Mouse (Mus musculus): ENCODE measurements around the gene Celf2. TPM values are rescaled to one million over a fixed set of nuclear protein-coding genes. Genes with fewer than 3 reads are reported as not detected.

Gene Celf2
- polyA plus RNA-seq, 1 experiment = 17.4 TPM

DNA sequence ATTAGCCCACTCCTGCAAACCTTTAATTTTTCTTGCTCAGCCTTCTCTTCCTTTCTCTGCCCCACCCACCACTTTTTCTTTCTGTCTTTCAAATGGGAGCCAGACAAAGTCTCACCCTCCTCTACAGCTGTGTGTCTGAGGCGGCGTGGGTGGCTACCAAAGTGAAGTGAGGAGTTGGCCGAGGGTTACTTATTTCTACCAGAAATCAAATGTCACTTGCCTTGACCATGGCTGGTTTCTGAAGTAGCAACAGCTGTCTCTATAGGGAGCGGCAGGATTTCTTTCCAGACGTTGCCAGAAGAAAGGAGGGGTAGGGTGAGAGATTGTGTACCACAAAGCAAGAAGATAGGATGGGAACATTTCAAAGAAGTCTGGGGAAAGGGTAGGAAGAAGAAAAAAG lies 632.8 kb downstream of the Celf2 start:
- no peaks in the 10 kb centered on the region for H3K36me3 ChIP-seq (ENCODE audit: control insufficient read depth, insufficient read depth, low read length)
- no peak overlapping the region for H3K27ac ChIP-seq (ENCODE audit: control insufficient read depth, insufficient read depth, low read depth, low read length)
- peaks cover 2% of the 10 kb centered on the region; the same call in 1 of the 2 replicates for H3K4me1 ChIP-seq (ENCODE audit: control insufficient read depth, insufficient read depth, low read length)
- no peak for TF ChIP-seq POLR2A (IDR thresholded peaks at IDR 0.05; ENCODE audit: control insufficient read depth, low read depth, low read length)
- no peak for TF ChIP-seq CTCF (IDR thresholded peaks at IDR 0.05; ENCODE audit: control insufficient read depth, insufficient read depth, insufficient replicate concordance, low read depth, low read length)
- no peaks in the 10 kb centered on the region for H3K27me3 ChIP-seq (ENCODE audit: control insufficient read depth, insufficient read depth, low read length)
- no peak overlapping the region for H3K4me3 ChIP-seq (ENCODE audit: control insufficient read depth, low read depth, low read length)

DNA sequence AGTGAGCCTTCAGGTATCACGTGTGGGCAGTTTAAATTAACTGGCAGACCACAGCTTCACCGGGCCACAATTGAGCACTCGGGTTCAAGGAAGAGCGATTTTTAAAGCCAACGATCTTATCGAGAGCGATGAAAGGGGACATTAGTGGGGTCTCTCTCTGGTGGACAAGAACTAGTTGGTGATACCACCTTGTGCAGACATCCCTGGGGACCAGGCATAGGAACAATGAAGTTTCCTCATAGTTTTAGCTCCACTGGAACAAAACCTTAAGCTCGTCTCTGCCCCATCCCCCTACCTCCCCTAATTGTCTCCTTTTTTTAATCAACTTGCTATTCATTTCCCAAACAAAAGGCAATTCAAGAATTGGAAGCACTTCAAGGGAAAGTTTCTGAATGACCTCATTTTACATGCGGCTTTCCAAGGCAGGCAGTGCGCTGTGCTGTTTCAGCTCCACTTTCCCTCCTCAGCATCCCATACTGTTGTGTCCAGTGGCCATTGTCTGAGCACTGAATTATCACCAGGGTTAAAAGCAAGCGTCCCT lies 634.2 kb downstream of the Celf2 start:
- no peaks in the 10 kb centered on the region for H3K36me3 ChIP-seq (ENCODE audit: control insufficient read depth, insufficient read depth, low read length)
- H3K4me1 ChIP-seq (ENCODE audit: control insufficient read depth, insufficient read depth, low read length) = peaks cover 2% of the 10 kb centered on the region
- TF ChIP-seq POLR2A (IDR thresholded peaks at IDR 0.05; ENCODE audit: control insufficient read depth, low read depth, low read length) = no peak
- no peak for TF ChIP-seq CTCF (IDR thresholded peaks at IDR 0.05; ENCODE audit: control insufficient read depth, insufficient read depth, insufficient replicate concordance, low read depth, low read length)
- H3K4me3 ChIP-seq (ENCODE audit: control insufficient read depth, low read depth, low read length) = no peak overlapping the region
- H3K27me3 ChIP-seq (ENCODE audit: control insufficient read depth, insufficient read depth, low read length) = no peaks in the 10 kb centered on the region
- H3K27ac ChIP-seq (ENCODE audit: control insufficient read depth, insufficient read depth, low read depth, low read length) = no peak overlapping the region

DNA sequence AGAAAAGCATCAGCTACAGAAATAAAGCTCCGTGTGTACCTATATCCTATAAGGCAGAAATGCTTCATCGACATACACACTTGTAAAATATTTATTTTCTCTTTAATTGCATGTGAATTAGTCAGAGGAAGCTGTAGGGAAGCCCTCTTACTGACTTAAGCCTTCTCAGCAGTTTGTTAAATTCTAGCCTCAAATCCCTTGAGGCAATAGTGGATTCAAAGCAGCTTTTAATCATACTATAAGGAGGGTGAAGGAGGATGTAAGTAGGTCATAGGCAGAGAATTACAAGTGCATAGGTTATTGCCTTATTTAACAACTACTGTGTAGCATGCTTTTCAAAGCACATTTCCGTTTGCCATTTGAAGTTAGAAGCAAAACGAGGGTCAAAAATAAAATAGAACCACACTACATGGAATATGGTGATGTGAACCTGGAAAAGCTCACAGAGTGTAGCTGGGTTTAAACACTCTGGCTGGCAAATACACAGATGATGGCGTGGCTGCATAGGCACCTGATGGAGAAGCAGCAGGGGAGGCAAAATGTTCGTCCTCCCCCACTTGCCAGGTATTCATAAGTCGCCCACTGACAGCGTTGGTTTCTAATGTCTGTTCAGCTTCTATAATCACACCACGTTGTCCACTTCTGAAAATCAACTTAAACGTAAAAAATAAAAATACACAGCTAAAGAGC lies 635.0 kb downstream of the Celf2 start:
- no peak for TF ChIP-seq CTCF (IDR thresholded peaks at IDR 0.05; ENCODE audit: control insufficient read depth, insufficient read depth, insufficient replicate concordance, low read depth, low read length)
- TF ChIP-seq POLR2A (IDR thresholded peaks at IDR 0.05; ENCODE audit: control insufficient read depth, low read depth, low read length) = no peak

DNA sequence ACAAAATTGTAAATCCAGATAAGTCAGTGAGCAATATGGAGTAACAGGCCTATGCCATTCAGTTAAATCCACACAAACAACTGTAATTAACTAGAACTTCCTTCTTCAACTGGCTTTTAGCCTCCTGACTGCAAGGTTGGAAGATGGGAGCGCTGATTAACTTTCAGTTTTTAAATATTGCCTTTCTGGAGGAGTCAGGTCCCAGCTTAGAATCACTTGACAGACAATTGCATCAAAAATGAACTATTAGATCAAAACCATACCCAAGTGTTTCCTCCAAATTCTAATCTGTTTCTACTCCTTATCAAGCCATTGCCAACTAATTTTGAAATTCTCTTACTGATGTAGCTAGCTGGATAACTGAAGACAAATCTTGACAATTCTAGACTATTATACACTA lies 635.7 kb downstream of the Celf2 start:
- H3K4me1 ChIP-seq (ENCODE audit: control insufficient read depth, insufficient read depth, low read length) = peaks cover 2% of the 10 kb centered on the region
- no peak overlapping the region for H3K27ac ChIP-seq (ENCODE audit: control insufficient read depth, insufficient read depth, low read depth, low read length)

More for the DNA sequence above, 635.0 kb downstream of the Celf2 start:
- Histone ChIP-seq H3K36me3 (ENCODE audit: control insufficient read depth, insufficient read depth, low read length) (no peaks in the 10 kb centered on the region), H3K27me3 (ENCODE audit: control insufficient read depth, insufficient read depth, low read length) (no peaks in the 10 kb centered on the region), H3K4me1 (ENCODE audit: control insufficient read depth, insufficient read depth, low read length) (peaks cover 2% of the 10 kb centered on the region), H3K4me3 (ENCODE audit: control insufficient read depth, low read depth, low read length) (no peak overlapping the region), H3K27ac (ENCODE audit: control insufficient read depth, insufficient read depth, low read depth, low read length) (no peak overlapping the region)

DNA sequence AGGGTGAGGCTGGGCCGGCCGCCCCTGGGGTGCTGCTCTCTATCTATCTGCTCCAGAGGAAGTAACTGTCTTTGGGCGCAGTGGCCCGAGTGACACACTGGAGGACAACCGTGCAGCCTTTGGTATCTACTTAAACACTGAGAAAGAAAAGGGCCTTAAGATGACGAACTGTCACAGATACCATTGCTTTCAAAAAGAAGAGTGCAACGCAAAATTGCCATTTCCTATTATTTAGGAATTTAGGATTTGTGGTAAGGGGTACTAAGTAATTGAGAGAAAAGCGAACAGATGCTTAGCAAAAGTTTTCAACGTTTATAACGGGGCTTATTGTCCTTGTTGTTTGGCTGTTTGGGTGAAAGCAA lies 636.5 kb downstream of the Celf2 start:
- peaks cover 2% of the 10 kb centered on the region for H3K4me1 ChIP-seq (ENCODE audit: control insufficient read depth, insufficient read depth, low read length)
- H3K36me3 ChIP-seq (ENCODE audit: control insufficient read depth, insufficient read depth, low read length) = no peaks in the 10 kb centered on the region
- no peaks in the 10 kb centered on the region for H3K27me3 ChIP-seq (ENCODE audit: control insufficient read depth, insufficient read depth, low read length)
- H3K27ac ChIP-seq (ENCODE audit: control insufficient read depth, insufficient read depth, low read depth, low read length) = peak overlapping the region; percentile 80
- TF ChIP-seq POLR2A (IDR thresholded peaks at IDR 0.05; ENCODE audit: control insufficient read depth, low read depth, low read length) (no peak), CTCF (IDR thresholded peaks at IDR 0.05; ENCODE audit: control insufficient read depth, insufficient read depth, insufficient replicate concordance, low read depth, low read length) (no peak)
- peak overlapping the region; percentile 92 for H3K4me3 ChIP-seq (ENCODE audit: control insufficient read depth, low read depth, low read length)

More for the DNA sequence above, 635.7 kb downstream of the Celf2 start:
- TF ChIP-seq CTCF (IDR thresholded peaks at IDR 0.05; ENCODE audit: control insufficient read depth, insufficient read depth, insufficient replicate concordance, low read depth, low read length) (no peak), POLR2A (IDR thresholded peaks at IDR 0.05; ENCODE audit: control insufficient read depth, low read depth, low read length) (no peak)
- Histone ChIP-seq H3K36me3 (ENCODE audit: control insufficient read depth, insufficient read depth, low read length) (no peaks in the 10 kb centered on the region), H3K27me3 (ENCODE audit: control insufficient read depth, insufficient read depth, low read length) (no peaks in the 10 kb centered on the region), H3K4me3 (ENCODE audit: control insufficient read depth, low read depth, low read length) (no peak overlapping the region)

DNA sequence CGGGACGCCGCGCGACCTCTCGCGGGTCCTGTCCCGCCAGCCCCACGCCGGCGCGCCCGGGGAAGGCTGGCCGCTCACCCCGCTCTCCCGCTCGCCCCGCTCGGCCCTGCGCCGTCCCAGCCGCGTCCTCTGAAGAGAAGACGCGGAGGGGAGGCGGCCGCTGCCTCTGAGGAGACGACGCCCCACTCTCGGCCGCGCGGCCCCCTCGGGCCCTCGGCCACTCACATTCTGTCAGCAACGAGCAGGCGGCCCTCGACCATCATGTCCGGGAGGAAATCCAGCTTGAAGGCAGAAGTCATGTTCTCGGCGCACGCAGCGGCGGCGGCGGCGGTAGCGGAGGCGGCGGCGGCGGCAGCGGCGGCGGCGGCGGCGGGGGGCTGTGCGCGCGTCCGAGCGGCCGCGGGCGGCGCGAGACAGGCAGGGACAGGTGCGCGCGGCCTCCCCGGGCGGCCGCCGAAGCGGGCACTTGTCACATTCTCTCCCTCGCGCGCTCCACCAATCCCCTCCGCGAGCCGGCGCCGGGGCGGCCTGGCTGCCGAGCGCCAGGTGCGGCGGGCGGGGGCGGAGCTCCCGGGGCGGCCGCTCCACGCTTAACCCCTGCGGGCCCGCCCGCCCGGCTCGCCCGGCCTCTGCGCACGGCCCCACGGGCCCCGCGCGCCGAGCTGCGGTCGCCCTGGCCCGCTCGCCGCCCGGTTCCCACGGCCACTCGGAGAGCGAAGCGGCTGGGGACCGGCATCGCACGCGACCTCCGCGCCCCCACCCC lies 637.1 kb downstream of the Celf2 start:
- Histone ChIP-seq H3K27ac (ENCODE audit: control insufficient read depth, insufficient read depth, low read depth, low read length) (peak overlapping the region; percentile 83), H3K27me3 (ENCODE audit: control insufficient read depth, insufficient read depth, low read length) (no peaks in the 10 kb centered on the region), H3K36me3 (ENCODE audit: control insufficient read depth, insufficient read depth, low read length) (no peaks in the 10 kb centered on the region), H3K4me3 (ENCODE audit: control insufficient read depth, low read depth, low read length) (peak overlapping the region; percentile 92), H3K4me1 (ENCODE audit: control insufficient read depth, insufficient read depth, low read length) (peaks cover 2% of the 10 kb centered on the region)
- TF ChIP-seq POLR2A (IDR thresholded peaks at IDR 0.05; ENCODE audit: control insufficient read depth, low read depth, low read length) = no peak
- TF ChIP-seq CTCF (IDR thresholded peaks at IDR 0.05; ENCODE audit: control insufficient read depth, insufficient read depth, insufficient replicate concordance, low read depth, low read length) = no peak
